Mouse (Mus musculus): ENCODE data around the gene Pabpc4.

DNA sequence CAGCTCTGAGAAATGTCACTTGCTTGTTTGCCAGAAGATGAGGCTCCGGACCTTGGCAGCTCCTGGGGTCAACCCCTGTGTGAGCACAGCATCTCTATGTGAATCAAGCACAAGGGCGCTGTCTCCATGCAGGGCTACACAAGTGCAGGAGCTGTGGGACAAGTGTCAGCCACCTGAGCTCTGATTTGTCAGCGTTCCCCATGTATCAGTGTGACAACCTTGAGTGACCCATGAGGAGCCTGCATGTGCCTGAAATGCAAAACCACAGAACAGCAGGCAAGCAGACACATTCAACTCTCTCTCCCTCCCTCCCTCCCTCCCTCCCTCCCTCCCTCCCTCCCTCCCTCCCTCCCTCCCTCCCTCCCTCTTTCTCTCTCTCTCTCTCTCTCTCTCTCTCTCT, 65.5 kb downstream of the Pabpc4 start:
- no peak for TF ChIP-seq CTCF (IDR thresholded peaks at IDR 0.05; ENCODE audit: control insufficient read depth, insufficient read depth, insufficient read length)
- no peak for TF ChIP-seq MAX (IDR thresholded peaks at IDR 0.05)

Data from C2C12 (cell line).